Mouse (Mus musculus): ENCODE measurements around the gene Camkk2.

The Camkk2 gene

GRCm38 (mm10) chr5:122780791-122781432 lies 1.7 kb upstream of the Camkk2 start:
- DNase-seq, result no peak

DNA sequence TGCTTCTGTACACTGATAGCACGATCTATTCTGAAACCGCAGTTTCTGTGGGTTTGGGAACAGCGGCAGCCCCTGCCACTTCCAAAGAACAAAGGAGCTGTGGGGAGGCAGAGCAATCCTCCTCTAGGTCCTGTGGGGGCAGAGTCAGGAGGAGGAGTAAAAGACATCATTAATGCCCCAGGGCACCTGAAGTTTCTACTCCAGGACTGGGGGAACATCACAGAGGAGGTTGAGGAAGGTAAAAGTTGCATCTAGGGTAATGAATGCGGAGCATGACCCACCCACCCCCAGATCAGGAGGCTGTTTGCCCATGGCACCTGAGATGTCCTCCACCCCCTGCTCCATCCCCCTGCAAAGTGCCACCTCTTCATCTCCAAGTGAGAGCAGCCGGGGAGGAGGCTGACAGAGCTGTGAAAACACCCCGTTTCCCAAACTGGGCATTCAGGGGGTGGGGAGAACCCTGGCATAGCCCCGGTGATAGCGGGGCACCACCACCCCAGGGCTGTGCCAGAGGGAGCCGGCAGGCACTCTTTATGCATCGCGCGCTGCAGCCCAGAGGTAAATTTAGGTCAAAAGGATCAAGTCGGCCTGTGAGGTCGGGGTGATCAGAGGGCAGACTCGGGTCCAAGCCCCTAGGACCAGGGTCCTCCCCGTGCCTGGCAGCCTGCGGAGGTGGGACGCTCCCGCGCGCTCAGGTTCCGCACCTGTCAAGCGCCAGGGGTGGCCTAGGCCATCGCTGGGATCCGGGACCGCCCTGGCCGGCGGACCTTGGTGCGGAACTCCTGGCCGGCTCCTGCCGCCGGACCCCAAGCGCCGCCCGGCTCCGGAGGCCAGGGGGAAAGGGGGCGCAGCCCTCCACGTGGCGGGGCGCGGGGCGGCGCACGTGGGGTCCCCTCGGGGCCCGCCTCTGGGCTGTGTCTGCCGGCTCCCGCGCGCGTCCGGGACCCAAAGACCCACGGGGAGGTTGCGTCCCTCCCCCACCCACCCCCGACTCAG lies 680 bp downstream of the Camkk2 start:
- DNase-seq, result peak; percentile 42 to 46

GRCm38 (mm10) chr5:122777322-122777721 lies 1.9 kb downstream of the Camkk2 start:
- no peak for DNase-seq

GRCm38 (mm10) chr5:122775646-122776286 lies 3.4 kb downstream of the Camkk2 start:
- no peak for DNase-seq

DNA sequence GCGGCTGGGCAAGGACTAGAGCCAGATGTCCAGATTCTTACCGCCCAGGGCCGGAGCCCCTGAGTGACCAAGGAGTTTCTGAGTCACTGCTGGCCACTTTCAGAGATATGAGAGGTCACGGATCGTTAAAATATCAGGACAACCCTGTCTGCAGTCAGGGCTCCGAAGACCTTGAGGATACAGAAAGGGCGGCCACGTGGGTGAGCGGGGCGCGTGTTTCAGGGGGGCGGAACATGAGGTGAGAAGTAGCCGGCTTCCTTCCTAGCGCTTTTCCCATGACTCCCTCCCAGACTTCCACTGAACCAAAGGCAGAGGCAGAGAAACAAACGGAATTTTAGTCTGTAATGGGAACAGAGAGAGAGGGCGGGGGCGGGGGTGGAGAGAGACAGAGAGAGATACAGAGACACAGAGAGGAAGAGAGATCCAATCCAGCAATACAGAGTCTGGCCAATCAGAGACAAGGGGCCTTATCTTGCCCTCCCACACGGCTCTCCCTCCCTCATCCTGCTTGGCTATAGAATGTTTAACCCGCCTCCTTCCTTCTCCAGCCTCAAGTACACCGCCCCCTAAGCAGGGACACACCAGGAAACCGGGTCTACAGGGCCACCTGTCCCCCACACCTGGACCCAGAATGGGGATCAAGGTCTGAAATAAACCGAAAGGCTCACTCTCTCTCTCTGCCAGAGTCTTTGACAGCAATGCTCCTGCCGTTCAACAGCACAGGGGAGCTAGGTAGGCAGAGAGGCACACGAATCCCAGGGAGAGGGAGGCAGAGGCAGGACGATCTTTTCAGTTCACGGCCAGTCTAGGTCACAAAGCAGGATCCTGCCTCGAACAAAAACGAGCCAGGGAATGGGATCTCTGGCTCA lies 4.2 kb downstream of the Camkk2 start:
- no peak for DNase-seq

- DNase-seq, result no peak
These were observed 5.5 kb downstream of the Camkk2 start for GRCm38 (mm10) chr5:122773756-122774155.

GRCm38 (mm10) chr5:122771428-122771827 lies 7.8 kb downstream of the Camkk2 start:
- no peak for DNase-seq

- peak; percentile 46 to 48 for DNase-seq
These were observed 8.4 kb downstream of the Camkk2 start for GRCm38 (mm10) chr5:122770806-122771261.

- no peak for DNase-seq
These were observed 8.9 kb downstream of the Camkk2 start for GRCm38 (mm10) chr5:122770304-122770703.

DNA sequence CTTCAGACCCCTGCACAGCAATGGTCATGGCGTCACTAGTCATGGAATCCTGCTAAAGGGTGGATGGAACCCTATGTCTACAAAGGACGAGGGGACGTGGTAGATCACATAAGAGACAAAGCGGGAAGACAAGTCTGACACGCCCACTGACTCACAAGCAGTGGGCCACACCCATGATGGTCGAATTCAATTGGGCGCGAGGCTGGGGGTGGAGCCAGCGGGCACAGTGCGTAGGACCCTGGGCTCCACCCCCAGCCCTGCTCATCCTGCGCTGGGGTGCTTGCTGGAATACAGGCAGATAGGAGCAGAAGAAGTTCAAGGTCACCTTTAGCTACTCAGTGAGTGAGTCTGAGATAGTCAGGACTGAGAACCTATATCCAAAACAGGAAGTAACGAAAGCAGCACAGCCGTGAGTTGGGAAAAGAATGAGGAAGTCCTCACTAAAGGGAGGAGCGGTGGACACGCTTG lies 10.1 kb downstream of the Camkk2 start:
- peak; percentile 32 to 46 for DNase-seq

DNA sequence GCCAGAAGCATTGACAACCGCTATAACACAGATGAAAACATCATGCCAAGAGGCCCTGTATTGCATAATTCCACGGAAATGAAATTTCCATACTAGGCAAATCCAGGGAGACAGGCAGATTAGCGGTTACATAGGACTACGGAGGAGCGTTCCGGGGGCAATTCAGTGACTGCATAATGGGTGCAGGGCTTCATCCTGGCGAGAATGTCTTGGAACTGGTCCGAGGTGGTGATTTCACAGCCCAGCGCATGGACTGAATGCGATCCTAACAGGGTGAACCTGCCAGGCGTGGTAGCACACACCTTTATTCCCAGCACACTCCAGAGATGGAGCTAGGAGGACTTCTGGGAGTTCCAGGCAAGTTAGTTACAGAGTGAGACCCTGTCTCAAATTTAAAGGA lies 11.9 kb downstream of the Camkk2 start:
- DNase-seq, result no peak

- DNase-seq, result peak; percentile 49 to 55
These were observed 15.2 kb downstream of the Camkk2 start for GRCm38 (mm10) chr5:122764032-122764464.

DNA sequence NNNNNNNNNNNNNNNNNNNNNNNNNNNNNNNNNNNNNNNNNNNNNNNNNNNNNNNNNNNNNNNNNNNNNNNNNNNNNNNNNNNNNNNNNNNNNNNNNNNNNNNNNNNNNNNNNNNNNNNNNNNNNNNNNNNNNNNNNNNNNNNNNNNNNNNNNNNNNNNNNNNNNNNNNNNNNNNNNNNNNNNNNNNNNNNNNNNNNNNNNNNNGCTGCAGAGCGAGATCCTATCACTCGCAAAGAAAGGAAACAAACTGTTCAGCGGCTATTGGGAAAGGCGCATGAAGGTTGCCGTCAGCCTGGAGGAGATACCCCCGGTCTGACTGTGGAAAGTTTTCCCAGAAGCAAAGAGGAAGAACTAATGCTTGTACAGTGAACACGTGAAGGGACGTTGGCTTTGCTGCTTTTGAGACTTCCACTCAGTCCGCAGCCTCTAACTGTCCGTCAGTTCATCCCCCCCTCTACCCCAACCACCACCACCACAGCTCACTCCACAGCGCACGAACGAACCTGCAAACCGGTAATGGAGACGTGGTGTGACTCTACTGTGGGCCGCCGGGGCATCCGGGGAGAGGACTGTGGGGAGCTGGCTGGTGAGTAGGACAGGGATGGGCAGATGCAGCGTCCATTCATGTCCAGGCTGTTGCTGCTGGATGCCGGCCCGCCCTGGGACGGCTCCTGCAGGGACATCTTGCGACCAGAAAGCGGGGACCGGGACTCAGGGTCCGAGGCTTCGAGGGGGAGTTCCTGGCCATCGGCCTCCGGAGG lies 15.8 kb downstream of the Camkk2 start:
- no peak for DNase-seq

DNA sequence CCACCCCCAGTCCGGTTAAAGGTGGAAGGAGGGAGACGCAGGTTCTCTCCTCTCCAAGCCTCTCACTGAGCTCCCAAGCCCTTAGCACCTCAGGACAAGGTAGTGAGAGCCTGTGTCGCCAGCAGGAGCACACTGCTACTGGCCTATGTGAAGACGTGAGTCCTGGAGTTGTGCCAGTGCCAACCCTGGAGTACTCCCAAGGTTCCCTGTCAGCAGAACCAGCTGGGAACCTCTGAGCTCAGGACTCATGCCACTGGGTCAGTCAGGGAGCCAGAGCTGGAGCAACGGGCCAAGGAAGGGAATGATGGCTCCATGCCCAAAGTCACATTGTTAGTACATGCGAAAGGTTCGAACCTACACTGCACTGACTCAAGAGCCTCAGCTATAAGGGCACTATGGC lies 22.5 kb downstream of the Camkk2 start:
- DNase-seq, result no peak

DNA sequence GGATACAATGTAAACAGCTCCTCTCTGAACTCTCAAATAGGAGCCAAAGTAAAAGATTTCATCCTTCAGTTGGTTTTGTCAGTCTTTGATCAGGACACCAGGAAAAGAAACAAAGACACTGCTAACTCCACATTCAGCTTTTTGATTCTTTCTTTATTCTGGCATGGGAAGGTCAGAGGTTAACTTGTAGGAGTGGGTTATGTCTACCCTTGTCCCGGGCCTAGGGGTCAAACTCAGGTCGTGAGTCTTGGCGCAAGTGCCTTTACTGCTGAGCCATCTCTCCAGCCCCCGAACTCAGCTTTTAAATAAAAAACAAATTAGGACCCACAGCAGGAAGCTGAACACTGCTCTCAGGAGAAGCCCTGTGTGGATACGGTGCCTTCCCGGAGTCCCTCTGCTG lies 23.1 kb downstream of the Camkk2 start:
- DNase-seq, result no peak

GRCm38 (mm10) chr5:122755620-122756019 lies 23.6 kb downstream of the Camkk2 start:
- DNase-seq, result no peak

- no peak for DNase-seq
These were observed 24.7 kb downstream of the Camkk2 start for GRCm38 (mm10) chr5:122754477-122754876.

- DNase-seq, result no peak
These were observed 31.3 kb downstream of the Camkk2 start for GRCm38 (mm10) chr5:122747950-122748349.

DNA sequence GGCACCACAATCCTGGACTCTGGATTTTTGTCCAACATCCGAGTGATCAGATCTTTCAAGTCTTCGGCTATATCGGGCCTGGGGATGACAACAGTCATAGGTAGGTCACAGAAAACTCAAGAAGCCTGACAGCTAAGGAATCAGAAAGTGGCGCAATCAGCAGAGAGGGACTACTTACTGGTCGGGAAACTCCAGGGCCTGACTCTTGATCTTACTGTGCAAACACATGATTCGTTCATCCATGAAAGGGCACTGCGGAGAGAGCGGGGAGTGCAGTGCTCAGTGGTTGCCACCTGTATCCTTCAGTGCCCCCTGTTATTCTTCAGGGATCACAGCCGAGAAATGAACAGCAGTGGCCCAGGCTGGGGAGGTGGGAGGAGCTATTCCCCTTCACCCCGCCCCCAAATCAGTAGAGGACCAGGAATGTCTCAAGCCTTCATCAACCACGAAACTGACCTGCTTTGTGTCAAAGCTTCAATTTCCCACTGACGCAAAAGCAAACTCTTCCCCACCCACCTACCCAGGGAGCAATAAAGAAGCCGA lies 35.3 kb downstream of the Camkk2 start:
- DNase-seq, result no peak

- DNase-seq, result no peak
These were observed 42.4 kb downstream of the Camkk2 start for GRCm38 (mm10) chr5:122736761-122737160.

GRCm38 (mm10) chr5:122735853-122736252 lies 43.4 kb downstream of the Camkk2 start:
- DNase-seq, result no peak
